Mouse (Mus musculus): ENCODE measurements around the gene Gpr182. TPM values are rescaled to one million over a fixed set of nuclear protein-coding genes. Genes with fewer than 3 reads are reported as not detected.

Gene Gpr182
- polyA plus RNA-seq, 1 experiment from 2014 or later = 0.30 TPM

GRCm38 (mm10) chr10:127744661-127745060 is 6.9 kb downstream of the Gpr182 start:
- Histone ChIP-seq H3K4me3 (ENCODE audit: low read depth, low read length) (no peak overlapping the region), H3K9me3 (replicated peaks; ENCODE audit: control insufficient read depth, low read length) (no peaks in the 10 kb centered on the region), H3K4me2 (ENCODE audit: low read length) (no peak overlapping the region), H3K4me1 (ENCODE audit: control insufficient read depth, insufficient read depth, low read length) (peaks cover 9% of the 10 kb centered on the region), H3K9ac (ENCODE audit: low read length) (no peak overlapping the region), H3K27ac (ENCODE audit: low read depth, low read length) (no peak overlapping the region), H3K36me3 (ENCODE audit: control insufficient read depth, insufficient read depth, low read length) (peaks cover 72% of the 10 kb centered on the region), H3K27me3 (replicated peaks; ENCODE audit: control insufficient read depth, insufficient read depth, low read length) (no peaks in the 10 kb centered on the region)
- DNase-seq (ENCODE audit: low spot score) (peak; percentile 38), ATAC-seq (peak; percentile 47; the same call in 1 of the 2 replicates)
- WGBS = 65% methylated on average over 5 of the region's 5 CpGs

- Histone ChIP-seq H3K27me3 (replicated peaks; ENCODE audit: control insufficient read depth, insufficient read depth, low read length) (no peaks in the 10 kb centered on the region), H3K36me3 (ENCODE audit: control insufficient read depth, insufficient read depth, low read length) (peaks cover 35% of the 10 kb centered on the region), H3K9me3 (replicated peaks; ENCODE audit: control insufficient read depth, low read length) (no peaks in the 10 kb centered on the region), H3K4me1 (ENCODE audit: control insufficient read depth, insufficient read depth, low read length) (peaks cover 9% of the 10 kb centered on the region), H3K9ac (ENCODE audit: low read length) (peak overlapping the region; percentile 96), H3K4me3 (ENCODE audit: low read depth, low read length) (peak overlapping the region; percentile 85), H3K27ac (ENCODE audit: low read depth, low read length) (peak overlapping the region; percentile 79), H3K4me2 (ENCODE audit: low read length) (peak overlapping the region; percentile 68)
- ATAC-seq (peak; percentile 69), DNase-seq (ENCODE audit: low spot score) (peak; percentile 33)
- WGBS = 1% methylated on average over 47 of the region's 55 CpGs
Measured at GRCm38 (mm10) chr10:127739661-127740161, 11.8 kb downstream of the Gpr182 start.

- WGBS = 3% methylated on average over 18 of the region's 61 CpGs
- H3K27me3 ChIP-seq (replicated peaks; ENCODE audit: control insufficient read depth, insufficient read depth, low read length) = no peaks in the 10 kb centered on the region
- H3K36me3 ChIP-seq (ENCODE audit: control insufficient read depth, insufficient read depth, low read length) = peaks cover 30% of the 10 kb centered on the region
- H3K4me1 ChIP-seq (ENCODE audit: control insufficient read depth, insufficient read depth, low read length) = peaks cover 9% of the 10 kb centered on the region
- H3K9ac ChIP-seq (ENCODE audit: low read length) = peak within 1 kb of the TSS; percentile 96
- peak within 1 kb of the TSS; percentile 68 for H3K4me2 ChIP-seq (ENCODE audit: low read length)
- ATAC-seq = peak; percentile 91
- H3K27ac ChIP-seq (ENCODE audit: low read depth, low read length) = peak within 1 kb of the TSS; percentile 79
- H3K4me3 ChIP-seq (ENCODE audit: low read depth, low read length) = peak within 1 kb of the TSS; percentile 85
- H3K9me3 ChIP-seq (replicated peaks; ENCODE audit: control insufficient read depth, low read length) = no peaks in the 10 kb centered on the region
- peak; percentile 73 for DNase-seq (ENCODE audit: low spot score)
Measured at GRCm38 (mm10) chr10:127739083-127739660, 12.4 kb downstream of the Gpr182 start, which contains the start of gene Zbtb39. TSS of gene Zbtb39 (plus strand) at chr10:127739538.

- Histone ChIP-seq H3K4me2 (ENCODE audit: low read length) (peak overlapping the region; percentile 68; the same call in 1 of the 2 replicates), H3K27ac (ENCODE audit: low read depth, low read length) (no peak overlapping the region), H3K4me1 (ENCODE audit: control insufficient read depth, insufficient read depth, low read length) (peaks cover 9% of the 10 kb centered on the region), H3K27me3 (replicated peaks; ENCODE audit: control insufficient read depth, insufficient read depth, low read length) (no peaks in the 10 kb centered on the region), H3K4me3 (ENCODE audit: low read depth, low read length) (0 out of 2 replicates have a peak overlapping the region, but pooled peaks have one; percentile 85), H3K9me3 (replicated peaks; ENCODE audit: control insufficient read depth, low read length) (no peaks in the 10 kb centered on the region), H3K9ac (ENCODE audit: low read length) (no peak overlapping the region), H3K36me3 (ENCODE audit: control insufficient read depth, insufficient read depth, low read length) (peaks cover 21% of the 10 kb centered on the region)
- no peak for ATAC-seq
- 53% methylated on average over 13 of the region's 13 CpGs for WGBS
- DNase-seq (ENCODE audit: low spot score) = no peak
Measured at GRCm38 (mm10) chr10:127738151-127738882, 13.2 kb downstream of the Gpr182 start.

DNA sequence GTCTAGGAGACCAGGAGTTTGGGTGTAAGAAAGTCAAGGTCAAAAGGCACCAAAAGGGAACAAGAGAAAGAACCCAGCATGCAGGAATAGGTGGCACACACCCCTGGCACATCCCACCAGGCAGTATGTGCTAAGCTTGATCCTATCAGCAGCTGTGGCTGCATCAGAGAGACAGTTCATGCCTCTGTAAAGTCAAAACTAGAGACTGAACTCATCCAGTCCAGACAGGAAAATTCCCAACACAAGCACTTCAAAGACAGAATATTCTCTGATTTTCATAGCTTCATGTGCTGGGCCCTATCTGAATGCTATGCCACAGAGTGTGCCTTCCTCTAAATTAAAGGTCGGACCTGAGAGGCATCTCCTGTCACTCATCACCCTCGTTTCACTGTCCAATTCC is 14.0 kb downstream of the Gpr182 start:
- Histone ChIP-seq H3K4me3 (ENCODE audit: low read depth, low read length) (no peak overlapping the region), H3K27me3 (replicated peaks; ENCODE audit: control insufficient read depth, insufficient read depth, low read length) (no peaks in the 10 kb centered on the region), H3K27ac (ENCODE audit: low read depth, low read length) (no peak overlapping the region), H3K4me2 (ENCODE audit: low read length) (no peak overlapping the region), H3K4me1 (ENCODE audit: control insufficient read depth, insufficient read depth, low read length) (peaks cover 9% of the 10 kb centered on the region), H3K9me3 (replicated peaks; ENCODE audit: control insufficient read depth, low read length) (no peaks in the 10 kb centered on the region), H3K9ac (ENCODE audit: low read length) (no peak overlapping the region), H3K36me3 (ENCODE audit: control insufficient read depth, insufficient read depth, low read length) (peaks cover 14% of the 10 kb centered on the region)
- DNase-seq (ENCODE audit: low spot score) (no peak), ATAC-seq (no peak)
- WGBS = 30% methylated on average over 2 of the region's 2 CpGs

GRCm38 (mm10) chr10:127736916-127737315 is 14.6 kb downstream of the Gpr182 start:
- H3K36me3 ChIP-seq (ENCODE audit: control insufficient read depth, insufficient read depth, low read length) = peaks cover 7% of the 10 kb centered on the region
- no peak for DNase-seq (ENCODE audit: low spot score)
- no peak overlapping the region for H3K27ac ChIP-seq (ENCODE audit: low read depth, low read length)
- H3K4me2 ChIP-seq (ENCODE audit: low read length) = no peak overlapping the region
- H3K9ac ChIP-seq (ENCODE audit: low read length) = no peak overlapping the region
- 76% methylated on average over 4 of the region's 4 CpGs for WGBS
- H3K4me3 ChIP-seq (ENCODE audit: low read depth, low read length) = no peak overlapping the region
- no peaks in the 10 kb centered on the region for H3K27me3 ChIP-seq (replicated peaks; ENCODE audit: control insufficient read depth, insufficient read depth, low read length)
- H3K4me1 ChIP-seq (ENCODE audit: control insufficient read depth, insufficient read depth, low read length) = peaks cover 9% of the 10 kb centered on the region
- no peaks in the 10 kb centered on the region for H3K9me3 ChIP-seq (replicated peaks; ENCODE audit: control insufficient read depth, low read length)
- ATAC-seq = no peak

DNA sequence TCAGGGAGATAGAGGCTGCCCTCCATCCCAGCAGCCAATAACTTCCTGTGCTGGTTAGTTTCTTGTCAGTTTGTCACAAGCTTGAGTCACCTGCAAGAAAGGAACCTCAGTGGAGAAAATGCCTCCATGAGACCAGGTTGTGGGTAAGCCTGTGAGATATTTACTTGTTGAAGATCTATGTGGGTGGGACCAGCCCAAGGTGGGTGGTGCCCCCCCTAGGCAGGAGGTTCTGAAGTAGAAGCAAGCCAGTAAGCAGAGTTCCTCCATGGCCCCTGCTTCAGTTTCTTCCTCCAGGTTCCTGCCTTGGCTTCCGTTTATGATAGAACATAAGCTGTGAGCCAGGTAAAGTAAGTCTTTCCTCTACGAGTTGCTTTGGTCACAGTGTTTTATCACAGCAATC is 15.3 kb downstream of the Gpr182 start:
- Histone ChIP-seq H3K4me3 (ENCODE audit: low read depth, low read length) (no peak overlapping the region), H3K4me1 (ENCODE audit: control insufficient read depth, insufficient read depth, low read length) (peaks cover 9% of the 10 kb centered on the region), H3K27ac (ENCODE audit: low read depth, low read length) (no peak overlapping the region), H3K9me3 (replicated peaks; ENCODE audit: control insufficient read depth, low read length) (no peaks in the 10 kb centered on the region), H3K36me3 (ENCODE audit: control insufficient read depth, insufficient read depth, low read length) (peaks cover under 1% of the 10 kb centered on the region), H3K9ac (ENCODE audit: low read length) (no peak overlapping the region), H3K4me2 (ENCODE audit: low read length) (no peak overlapping the region), H3K27me3 (replicated peaks; ENCODE audit: control insufficient read depth, insufficient read depth, low read length) (no peaks in the 10 kb centered on the region)
- DNase-seq (ENCODE audit: low spot score) (no peak), ATAC-seq (no peak)
- 70% methylated on average over 2 of the region's 2 CpGs for WGBS

DNA sequence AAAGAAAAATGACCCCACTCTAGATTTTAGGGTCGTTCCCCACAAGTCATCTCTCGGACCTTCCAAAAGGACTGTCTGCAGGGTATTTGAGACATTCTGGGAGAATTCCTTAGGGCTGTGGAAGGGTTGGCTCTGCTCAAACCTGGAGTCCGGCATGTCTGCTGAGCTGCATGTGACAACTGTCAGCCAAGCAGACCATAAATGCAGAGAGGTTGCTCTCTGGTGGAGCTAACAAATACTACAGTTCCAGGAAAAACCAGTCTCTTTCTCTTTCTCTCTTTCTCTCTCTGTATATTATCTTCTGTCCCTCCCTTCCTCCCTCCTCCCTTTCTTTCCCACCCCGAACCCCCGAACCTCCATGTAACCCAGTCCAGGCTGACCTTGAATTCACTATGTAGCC is 17.1 kb downstream of the Gpr182 start:
- H3K4me3 ChIP-seq (ENCODE audit: low read depth, low read length) = no peak overlapping the region
- no peaks in the 10 kb centered on the region for H3K27me3 ChIP-seq (replicated peaks; ENCODE audit: control insufficient read depth, insufficient read depth, low read length)
- no peaks in the 10 kb centered on the region for H3K9me3 ChIP-seq (replicated peaks; ENCODE audit: control insufficient read depth, low read length)
- no peak for ATAC-seq
- no peak overlapping the region for H3K4me2 ChIP-seq (ENCODE audit: low read length)
- DNase-seq (ENCODE audit: low spot score) = peak; percentile 63
- H3K9ac ChIP-seq (ENCODE audit: low read length) = no peak overlapping the region
- whole genome bisulfite sequencing = 59% methylated on average over 5 of the region's 5 CpGs
- H3K36me3 ChIP-seq (ENCODE audit: control insufficient read depth, insufficient read depth, low read length) = no peaks in the 10 kb centered on the region
- peaks cover 4% of the 10 kb centered on the region; the same call in 1 of the 2 replicates for H3K4me1 ChIP-seq (ENCODE audit: control insufficient read depth, insufficient read depth, low read length)
- H3K27ac ChIP-seq (ENCODE audit: low read depth, low read length) = no peak overlapping the region

- H3K4me2 ChIP-seq (ENCODE audit: low read length) = no peak overlapping the region
- 32% methylated on average over 5 of the region's 5 CpGs for WGBS
- DNase-seq (ENCODE audit: low spot score) (no peak), ATAC-seq (no peak)
- no peaks in the 10 kb centered on the region for H3K36me3 ChIP-seq (ENCODE audit: control insufficient read depth, insufficient read depth, low read length)
- H3K27me3 ChIP-seq (replicated peaks; ENCODE audit: control insufficient read depth, insufficient read depth, low read length) = no peaks in the 10 kb centered on the region; the same call in 1 of the 2 replicates
- no peak overlapping the region for H3K27ac ChIP-seq (ENCODE audit: low read depth, low read length)
- peaks cover 7% of the 10 kb centered on the region; the same call in 1 of the 2 replicates for H3K4me1 ChIP-seq (ENCODE audit: control insufficient read depth, insufficient read depth, low read length)
- no peaks in the 10 kb centered on the region for H3K9me3 ChIP-seq (replicated peaks; ENCODE audit: control insufficient read depth, low read length)
- no peak overlapping the region for H3K4me3 ChIP-seq (ENCODE audit: low read depth, low read length)
- peak overlapping the region; percentile 2; the same call in 1 of the 2 replicates for H3K9ac ChIP-seq (ENCODE audit: low read length)
Measured at GRCm38 (mm10) chr10:127731397-127731796, 20.1 kb downstream of the Gpr182 start.

All from forebrain, embryonic 14.5 days (tissue).